Mouse (Mus musculus) lung, postnatal 10 days (tissue): ENCODE measurements around the gene Ift81.

ENCODE experiments used
- DNase-seq: peaks from one replicate; pipeline ENCODE4 v3.0.0; 2021

The Ift81 gene

GRCm38 (mm10) chr5:122624952-122625479 lies 10.7 kb upstream of the Ift81 start:
- DNase-seq, result no peak

DNA sequence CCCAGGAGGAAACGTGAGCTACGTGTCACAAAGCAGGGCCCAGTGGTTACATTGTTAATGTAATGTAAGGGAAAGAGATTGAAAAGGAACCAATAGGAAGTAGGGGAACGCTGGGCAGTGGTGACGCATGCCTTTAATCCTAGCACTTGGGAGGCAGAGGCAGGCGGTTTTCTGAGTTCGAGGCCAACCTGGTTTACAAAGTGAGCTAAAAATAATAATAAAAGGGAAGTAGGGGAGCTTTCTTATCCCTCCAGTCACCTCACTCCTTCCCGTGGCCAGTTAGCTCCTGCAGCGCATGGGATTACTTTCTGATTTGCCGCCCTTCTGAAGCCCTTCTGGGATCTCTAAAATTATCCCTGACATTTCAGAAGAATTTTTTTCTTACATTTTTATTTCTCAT lies 9.5 kb upstream of the Ift81 start:
- no peak for DNase-seq

GRCm38 (mm10) chr5:122622526-122622925 lies 8.2 kb upstream of the Ift81 start:
- peak; percentile 52 for DNase-seq

DNA sequence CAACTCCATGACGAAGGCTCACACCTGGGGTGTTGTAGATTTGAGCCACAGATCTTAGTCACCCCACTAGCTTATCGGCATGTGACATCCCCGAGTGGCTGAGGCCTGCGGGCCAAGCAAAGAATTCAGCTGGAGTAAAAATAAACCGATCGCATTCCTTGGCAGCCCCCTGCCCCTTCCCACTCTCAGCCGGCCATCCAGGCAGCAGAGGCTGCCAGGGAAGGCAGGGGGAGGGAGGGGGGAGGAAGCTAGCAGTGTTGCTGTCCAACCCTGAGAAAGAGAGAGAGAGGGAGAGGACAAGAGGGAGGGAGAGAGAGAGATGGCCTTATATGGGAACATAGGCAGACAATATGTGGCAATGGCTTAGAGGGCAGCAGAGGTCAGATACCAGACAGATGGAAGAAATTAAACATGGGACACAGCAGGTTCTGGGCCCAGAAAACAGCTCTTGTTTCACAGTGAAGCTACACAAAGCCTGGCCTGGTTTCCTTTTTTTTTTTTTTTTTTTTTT lies 7.1 kb upstream of the Ift81 start:
- DNase-seq, result peak; percentile 90

- DNase-seq, result no peak
These were observed 5.5 kb upstream of the Ift81 start for GRCm38 (mm10) chr5:122619686-122620296.

DNA sequence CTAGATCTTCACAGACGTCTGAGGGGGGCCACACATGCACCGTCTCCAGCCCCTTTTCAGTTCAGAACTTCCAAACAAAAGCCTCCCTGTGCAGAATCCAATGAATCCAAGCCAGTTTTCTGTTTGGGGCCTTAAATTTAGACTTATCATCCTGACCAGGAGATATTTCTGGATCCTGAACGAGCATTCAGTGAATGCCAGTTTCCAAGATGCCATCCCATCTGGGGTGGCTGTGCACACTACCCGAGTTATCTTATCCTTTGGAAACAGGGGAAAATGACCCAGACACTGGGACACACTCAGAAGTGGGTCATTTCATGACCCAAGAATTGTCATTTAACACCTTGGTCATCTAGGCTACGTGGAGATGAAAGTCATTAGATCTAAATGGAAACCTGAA lies 3.4 kb upstream of the Ift81 start:
- DNase-seq, result no peak

- DNase-seq, result no peak
These were observed 2.7 kb downstream of the Ift81 start for GRCm38 (mm10) chr5:122611651-122612050.

- DNase-seq, result no peak
These were observed 9.4 kb downstream of the Ift81 start for GRCm38 (mm10) chr5:122604894-122605293.

GRCm38 (mm10) chr5:122602233-122602632 lies 12.1 kb downstream of the Ift81 start:
- peak; percentile 91 for DNase-seq

DNA sequence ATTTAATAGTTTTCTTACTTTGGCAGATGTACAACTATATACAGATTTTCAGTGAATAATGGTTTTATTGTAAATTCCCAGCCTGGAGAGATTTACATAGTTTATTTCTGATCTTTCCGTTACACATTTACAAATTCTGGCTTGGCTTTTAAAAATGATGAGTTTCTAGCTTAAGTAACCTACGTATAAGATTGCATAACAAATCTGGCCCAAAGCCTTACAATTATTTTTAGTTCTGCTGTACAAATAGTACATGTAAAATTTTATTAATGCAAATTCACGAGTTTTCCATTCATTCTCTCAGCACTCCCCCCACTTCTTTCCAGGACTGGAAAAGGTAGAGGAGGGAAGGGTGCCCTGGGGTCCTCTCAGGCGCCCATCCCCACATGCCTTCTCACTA lies 18.8 kb downstream of the Ift81 start:
- DNase-seq, result no peak

- DNase-seq, result no peak
These were observed 24.4 kb downstream of the Ift81 start for GRCm38 (mm10) chr5:122589891-122590290.

- DNase-seq, result no peak
These were observed 28.8 kb downstream of the Ift81 start for GRCm38 (mm10) chr5:122585546-122585945.

DNA sequence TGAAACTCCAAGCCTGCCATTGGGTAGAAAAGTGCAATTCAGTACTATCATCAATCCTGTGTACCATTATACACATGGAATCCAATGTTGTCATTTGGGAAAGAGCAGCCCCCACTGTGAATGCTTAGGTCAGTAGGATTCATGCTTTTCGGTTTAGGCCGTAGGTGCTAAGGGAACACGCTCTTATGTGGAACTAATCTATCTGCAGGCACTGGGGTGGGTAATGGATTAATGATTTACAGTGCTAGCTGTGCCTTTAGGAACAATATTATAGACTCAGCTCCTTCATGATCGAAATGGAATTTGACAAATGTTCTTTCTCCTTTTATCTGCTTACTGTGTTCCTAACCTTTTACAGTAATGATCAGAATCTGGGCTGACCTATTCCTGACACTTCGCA lies 30.2 kb downstream of the Ift81 start:
- DNase-seq, result no peak

DNA sequence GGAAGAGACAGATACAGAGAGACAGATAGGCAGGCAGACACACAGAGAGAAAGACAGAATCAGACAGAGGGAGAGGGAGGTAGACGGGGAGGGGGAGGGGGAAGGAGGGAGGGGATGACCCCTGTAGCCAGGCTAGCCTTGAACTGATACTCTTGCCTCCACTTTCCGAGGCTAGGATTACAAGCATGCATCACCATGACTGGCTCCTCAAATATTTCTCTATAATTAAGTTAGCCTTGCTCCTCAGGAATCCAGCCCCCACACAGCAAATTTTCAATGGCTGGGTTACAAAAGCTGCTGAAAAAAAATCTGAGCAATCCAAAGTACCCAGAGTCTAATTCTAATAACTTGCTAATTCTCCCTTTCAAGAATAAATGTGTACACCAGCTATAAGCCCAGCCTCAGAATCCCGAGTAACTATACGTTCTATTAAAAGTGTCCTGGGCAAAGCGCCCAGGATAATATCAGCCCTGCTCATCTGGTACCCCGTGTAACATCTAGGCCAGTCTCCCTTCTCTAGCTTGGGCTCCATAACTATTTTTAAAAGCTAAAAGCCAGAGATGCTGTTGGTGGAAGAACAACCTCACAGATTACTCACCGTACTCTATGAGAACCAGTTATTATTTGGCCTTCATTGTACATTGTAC lies 37.5 kb downstream of the Ift81 start:
- no peak for DNase-seq

DNA sequence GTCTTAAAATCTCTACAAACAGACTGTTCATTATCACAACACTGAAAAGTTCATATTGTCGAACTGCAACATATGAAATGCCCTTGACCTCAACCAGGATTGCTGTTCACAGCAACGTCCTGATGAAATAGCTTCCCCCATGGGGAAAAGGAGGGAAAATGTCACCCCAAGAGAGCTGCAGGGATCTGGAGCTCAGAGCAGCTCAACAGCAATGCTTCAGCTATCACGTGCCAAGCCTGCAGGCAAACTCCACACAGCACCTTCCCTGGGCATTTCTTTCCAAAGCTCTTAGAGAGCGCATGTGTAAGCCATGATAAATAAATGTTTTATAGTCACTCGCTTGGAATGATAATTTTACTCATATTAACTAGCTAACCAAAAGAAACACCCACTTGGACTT lies 42.3 kb downstream of the Ift81 start:
- no peak for DNase-seq

DNA sequence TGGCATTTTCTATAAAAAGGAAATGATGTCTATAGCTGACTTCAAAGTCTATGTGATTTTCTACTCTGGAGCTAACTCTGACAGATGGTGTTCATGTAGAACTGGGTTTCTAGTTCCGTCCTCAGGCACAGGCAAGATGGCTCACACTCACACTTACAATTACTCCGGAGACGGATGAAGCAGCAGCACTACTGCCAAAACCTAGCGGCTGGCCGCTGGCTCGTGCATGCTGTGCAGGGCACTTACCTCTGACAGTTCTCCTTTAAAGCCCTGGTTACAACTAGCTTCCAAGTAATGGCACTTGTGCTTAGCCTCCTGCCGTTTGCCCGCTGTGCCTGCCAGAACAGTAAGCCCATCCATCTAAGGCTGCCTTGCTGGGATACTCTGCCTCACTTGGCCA lies 47.7 kb downstream of the Ift81 start:
- no peak for DNase-seq

GRCm38 (mm10) chr5:122560654-122561053 lies 53.7 kb downstream of the Ift81 start:
- DNase-seq, result peak; percentile 51

DNA sequence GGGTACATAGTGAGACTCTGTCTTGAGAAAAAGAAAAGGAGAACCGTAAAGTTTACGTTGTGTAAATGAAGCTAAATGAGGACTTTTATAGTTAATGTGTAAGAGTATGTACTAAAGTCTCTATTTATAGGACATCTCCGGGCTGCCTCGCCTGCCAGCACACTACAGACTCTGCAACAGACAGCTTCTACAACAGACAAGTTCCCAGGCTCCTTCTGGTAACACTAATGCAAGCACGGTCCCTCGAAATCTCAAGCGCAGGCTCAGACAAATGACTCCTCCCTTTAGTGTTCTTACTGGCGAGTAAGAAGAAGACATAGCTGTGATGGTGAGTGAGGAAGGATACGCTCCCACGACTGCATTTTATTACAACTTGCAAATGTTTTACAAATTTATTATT lies 56.2 kb downstream of the Ift81 start:
- DNase-seq, result no peak

DNA sequence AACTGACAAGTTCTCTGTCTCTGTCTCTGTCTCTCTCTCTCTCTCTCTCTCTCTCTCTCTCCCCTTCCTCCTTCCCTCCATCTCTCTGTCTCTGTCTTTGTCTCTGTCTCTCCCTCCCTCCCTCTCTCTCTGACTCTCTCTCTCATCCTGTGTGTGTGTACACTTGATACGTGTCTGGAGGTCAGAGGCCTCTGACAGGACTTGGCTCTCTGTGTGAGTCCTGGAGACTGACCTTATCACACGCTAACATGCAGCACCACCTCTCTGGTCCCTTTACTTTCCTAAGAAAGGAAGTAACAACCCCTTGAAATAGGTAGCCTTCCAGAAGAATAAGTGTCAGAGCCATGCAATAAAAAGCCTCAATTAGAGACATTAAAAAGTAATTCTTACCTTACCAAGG lies 59.2 kb downstream of the Ift81 start:
- no peak for DNase-seq

GRCm38 (mm10) chr5:122552638-122553037 lies 61.7 kb downstream of the Ift81 start:
- no peak for DNase-seq

DNA sequence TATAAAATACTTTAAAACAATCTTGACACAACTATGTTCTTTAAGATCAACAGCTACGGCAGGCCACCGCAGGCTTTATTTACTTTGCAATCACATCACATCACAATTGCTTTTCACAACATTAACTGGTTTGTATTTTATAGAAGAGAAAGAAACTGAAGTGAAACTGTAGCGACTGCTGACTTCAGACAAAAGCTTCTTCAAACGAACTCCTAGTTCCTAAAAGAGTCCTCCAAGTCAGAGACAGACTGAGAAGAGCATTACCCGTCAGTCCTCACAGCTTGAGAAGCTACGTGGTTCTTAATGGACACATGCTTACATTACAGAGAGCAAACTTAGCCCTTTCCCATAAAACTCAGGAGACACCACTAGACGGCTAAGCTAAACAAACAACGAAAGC lies 63.9 kb downstream of the Ift81 start:
- no peak for DNase-seq

- peak; percentile 76 for DNase-seq
These were observed 65.6 kb downstream of the Ift81 start for GRCm38 (mm10) chr5:122548671-122549070.

DNA sequence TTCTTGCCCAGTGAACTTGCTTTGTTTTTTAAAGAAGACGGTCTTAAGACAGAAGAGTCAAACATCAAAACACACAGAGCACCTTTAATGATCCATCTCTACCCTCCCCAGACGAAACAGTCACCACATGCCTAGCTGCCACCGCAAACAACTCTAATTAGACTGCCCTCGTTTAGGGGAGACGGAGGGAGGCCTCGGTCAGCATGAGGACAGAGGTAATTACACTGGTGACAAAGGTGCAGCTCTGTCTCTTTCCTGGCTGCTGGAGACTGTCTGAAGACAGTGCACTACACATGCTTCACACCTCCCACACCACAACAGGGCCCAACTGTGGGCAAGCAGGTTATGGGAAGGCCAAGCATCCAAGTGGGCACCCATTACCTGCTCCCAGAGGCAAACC lies 66.5 kb downstream of the Ift81 start:
- DNase-seq, result no peak

DNA sequence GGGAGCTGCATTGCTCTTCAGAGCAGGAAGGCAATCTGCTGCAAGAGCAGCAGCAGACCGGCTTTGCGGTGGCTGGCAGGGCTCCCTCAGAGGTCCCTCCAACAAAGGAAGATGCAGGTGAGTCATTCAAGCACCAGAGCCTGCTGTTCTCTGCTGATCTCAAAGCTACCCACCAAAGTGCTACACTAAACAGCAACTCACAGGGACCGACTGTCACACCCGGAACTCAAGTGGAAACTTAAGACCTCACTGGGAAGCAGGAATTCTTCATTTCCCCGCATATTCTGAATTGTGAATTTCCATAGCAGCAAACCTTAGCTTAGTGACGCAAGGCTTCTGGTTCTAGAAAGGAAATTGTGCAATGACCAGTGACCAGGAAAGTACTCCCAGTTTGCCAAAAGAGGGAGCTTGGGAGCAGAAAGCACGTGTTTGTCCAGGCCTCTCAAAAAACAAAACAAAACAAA lies 67.0 kb downstream of the Ift81 start:
- peak; percentile 88 for DNase-seq

GRCm38 (mm10) chr5:122543392-122543791 lies 70.9 kb downstream of the Ift81 start:
- DNase-seq, result no peak
